Mouse (Mus musculus) T-cell, adult 2 months (primary cell): ENCODE measurements around the gene Sergef.

Source experiments
- DNase-seq: peaks from one replicate; pipeline ENCODE4 v3.0.0; 2022; ENCODE audit warnings: low spot score

The Sergef gene

GRCm38 (mm10) chr7:46575897-46576296 is 63.7 kb downstream of the Sergef start:
- DNase-seq, result no peak

- DNase-seq, result no peak
Measured at GRCm38 (mm10) chr7:46572803-46573594, 66.6 kb downstream of the Sergef start.

- DNase-seq, result peak; percentile 30
Measured at GRCm38 (mm10) chr7:46569509-46569908, 70.1 kb downstream of the Sergef start.

GRCm38 (mm10) chr7:46566318-46567007 is 73.1 kb downstream of the Sergef start:
- no peak for DNase-seq

GRCm38 (mm10) chr7:46565374-46565773 is 74.2 kb downstream of the Sergef start:
- no peak for DNase-seq

- no peak for DNase-seq
Measured at GRCm38 (mm10) chr7:46563801-46564200, 75.8 kb downstream of the Sergef start.

GRCm38 (mm10) chr7:46560061-46560460 is 79.5 kb downstream of the Sergef start:
- DNase-seq, result no peak

GRCm38 (mm10) chr7:46559643-46560042 is 80.0 kb downstream of the Sergef start:
- DNase-seq, result no peak

GRCm38 (mm10) chr7:46559006-46559405 is 80.6 kb downstream of the Sergef start:
- DNase-seq, result no peak

- DNase-seq, result no peak
Measured at GRCm38 (mm10) chr7:46557996-46558395, 81.6 kb downstream of the Sergef start.

GRCm38 (mm10) chr7:46557387-46557786 is 82.2 kb downstream of the Sergef start:
- no peak for DNase-seq

GRCm38 (mm10) chr7:46556358-46557118 is 83.1 kb downstream of the Sergef start:
- no peak for DNase-seq

- DNase-seq, result no peak
Measured at GRCm38 (mm10) chr7:46555731-46556130, 83.9 kb downstream of the Sergef start.

GRCm38 (mm10) chr7:46554855-46555254 is 84.8 kb downstream of the Sergef start:
- DNase-seq, result no peak

GRCm38 (mm10) chr7:46554003-46554402 is 85.6 kb downstream of the Sergef start:
- no peak for DNase-seq

GRCm38 (mm10) chr7:46551935-46552752 is 87.5 kb downstream of the Sergef start:
- no peak for DNase-seq

- no peak for DNase-seq
Measured at GRCm38 (mm10) chr7:46551173-46551572, 88.4 kb downstream of the Sergef start.

- no peak for DNase-seq
Measured at GRCm38 (mm10) chr7:46548124-46548523, 91.5 kb downstream of the Sergef start.

GRCm38 (mm10) chr7:46547642-46548041 is 92.0 kb downstream of the Sergef start:
- DNase-seq, result no peak

- DNase-seq, result no peak
Measured at GRCm38 (mm10) chr7:46546539-46546938, 93.1 kb downstream of the Sergef start.

- no peak for DNase-seq
Measured at GRCm38 (mm10) chr7:46544195-46544641, 95.4 kb downstream of the Sergef start.

- DNase-seq, result no peak
Measured at GRCm38 (mm10) chr7:46542117-46542516, 97.5 kb downstream of the Sergef start.
